Mouse (Mus musculus): ENCODE data around the gene Gm20696.

Gene Gm20696

DNA sequence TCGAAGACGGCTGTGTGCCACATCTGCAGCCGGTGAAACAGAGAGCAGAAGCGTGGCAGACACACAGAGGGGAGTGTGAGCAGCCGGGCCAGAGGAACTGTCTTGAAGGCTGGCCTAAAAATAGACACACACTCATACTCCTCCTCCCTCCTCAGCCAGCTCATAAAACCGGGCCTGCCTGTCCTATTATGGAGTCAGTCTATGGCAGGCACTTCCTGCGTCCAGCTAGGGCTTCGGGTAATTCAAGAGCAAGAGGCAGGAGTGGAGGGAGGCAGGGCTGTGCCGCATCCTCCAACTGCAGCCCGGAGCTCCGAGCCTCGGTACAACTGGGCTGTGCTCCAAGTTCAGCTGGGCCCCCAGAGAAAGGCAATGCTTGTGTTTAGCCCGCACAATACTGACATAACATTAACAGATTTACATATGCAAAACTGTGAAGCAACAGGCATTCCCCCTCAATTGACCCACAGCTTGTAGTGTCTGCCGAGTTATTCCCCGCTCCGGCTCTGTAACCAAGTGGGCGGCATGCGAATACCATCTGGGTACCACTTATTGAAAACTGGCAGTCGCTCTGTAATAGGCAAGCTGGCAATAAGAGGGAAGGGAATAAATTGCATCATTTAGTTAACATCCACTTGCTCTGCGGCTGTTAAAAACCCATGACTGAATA lies 181.2 kb downstream of the Gm20696 start:
- DNase-seq (ENCODE audit: low spot score) = peak; percentile 28

DNA sequence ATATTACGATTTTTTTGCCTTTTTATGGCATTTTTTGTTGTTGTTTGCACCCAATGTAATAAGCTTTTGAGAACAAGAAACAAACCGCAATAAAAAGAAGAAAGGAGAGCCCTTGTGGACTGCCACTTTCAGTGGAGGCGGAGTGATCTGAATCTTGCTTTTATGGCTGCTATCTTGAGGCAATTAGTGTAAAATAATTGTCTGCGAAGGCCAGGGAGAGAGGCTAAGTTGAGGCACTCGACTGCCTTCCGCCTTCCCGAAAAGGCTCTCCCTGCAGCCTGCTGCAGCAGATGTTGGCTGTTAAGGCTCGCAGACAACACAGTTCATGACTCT lies 181.7 kb downstream of the Gm20696 start:
- DNase-seq (ENCODE audit: low spot score) = no peak

DNA sequence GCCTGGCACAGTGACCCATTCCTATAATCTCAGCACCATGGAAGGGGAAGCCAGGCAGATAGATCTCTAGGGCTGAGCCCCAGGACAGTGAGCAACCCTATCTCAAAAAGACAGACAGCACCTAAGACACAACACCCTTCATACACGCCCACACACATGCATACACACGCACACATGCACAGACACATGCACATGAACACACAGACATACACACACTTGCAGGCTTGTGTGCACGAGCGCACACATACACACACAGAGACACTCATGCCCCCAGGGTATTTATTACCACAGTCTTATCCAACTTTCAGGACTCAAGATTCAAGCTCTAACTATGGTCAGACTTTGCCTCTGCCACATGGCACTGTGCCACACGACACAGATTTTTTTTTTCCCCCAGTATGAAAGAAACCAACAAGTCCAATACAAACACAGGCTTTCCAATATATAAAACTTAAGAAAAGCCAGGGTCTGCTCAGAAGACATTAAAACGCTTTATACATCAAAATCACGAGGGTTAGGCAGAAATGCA lies 182.3 kb downstream of the Gm20696 start:
- DNase-seq (ENCODE audit: low spot score) = no peak

- DNase-seq (ENCODE audit: low spot score) = no peak
Observed at GRCm38 (mm10) chr6:99483556-99483955, 183.0 kb downstream of the Gm20696 start.

GRCm38 (mm10) chr6:99481568-99481967 lies 185.0 kb downstream of the Gm20696 start:
- no peak for DNase-seq (ENCODE audit: low spot score)

- DNase-seq (ENCODE audit: low spot score) = no peak
Observed at GRCm38 (mm10) chr6:99478873-99479650, 187.5 kb downstream of the Gm20696 start.

DNA sequence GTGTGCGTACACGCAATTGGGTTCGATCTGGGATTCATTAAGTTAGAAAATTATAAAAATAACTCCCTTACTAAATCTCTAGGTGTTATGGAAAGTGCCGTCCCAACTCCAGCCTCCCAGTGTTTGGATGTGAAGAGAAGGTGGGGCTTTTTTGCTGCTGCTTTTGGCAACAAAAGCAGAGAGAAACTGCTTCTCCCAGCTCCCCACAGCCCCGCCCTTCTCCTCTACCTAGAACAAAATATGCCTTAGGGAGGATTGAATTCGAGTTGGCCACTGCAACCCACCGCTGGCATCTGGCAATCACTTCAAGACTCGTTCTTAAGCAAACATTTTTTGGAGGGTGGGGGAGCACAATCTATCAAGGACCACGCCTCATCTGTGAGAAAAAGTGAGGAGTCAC lies 191.6 kb downstream of the Gm20696 start:
- DNase-seq (ENCODE audit: low spot score) = no peak

GRCm38 (mm10) chr6:99470906-99471305 lies 195.7 kb downstream of the Gm20696 start:
- DNase-seq (ENCODE audit: low spot score) = no peak

DNA sequence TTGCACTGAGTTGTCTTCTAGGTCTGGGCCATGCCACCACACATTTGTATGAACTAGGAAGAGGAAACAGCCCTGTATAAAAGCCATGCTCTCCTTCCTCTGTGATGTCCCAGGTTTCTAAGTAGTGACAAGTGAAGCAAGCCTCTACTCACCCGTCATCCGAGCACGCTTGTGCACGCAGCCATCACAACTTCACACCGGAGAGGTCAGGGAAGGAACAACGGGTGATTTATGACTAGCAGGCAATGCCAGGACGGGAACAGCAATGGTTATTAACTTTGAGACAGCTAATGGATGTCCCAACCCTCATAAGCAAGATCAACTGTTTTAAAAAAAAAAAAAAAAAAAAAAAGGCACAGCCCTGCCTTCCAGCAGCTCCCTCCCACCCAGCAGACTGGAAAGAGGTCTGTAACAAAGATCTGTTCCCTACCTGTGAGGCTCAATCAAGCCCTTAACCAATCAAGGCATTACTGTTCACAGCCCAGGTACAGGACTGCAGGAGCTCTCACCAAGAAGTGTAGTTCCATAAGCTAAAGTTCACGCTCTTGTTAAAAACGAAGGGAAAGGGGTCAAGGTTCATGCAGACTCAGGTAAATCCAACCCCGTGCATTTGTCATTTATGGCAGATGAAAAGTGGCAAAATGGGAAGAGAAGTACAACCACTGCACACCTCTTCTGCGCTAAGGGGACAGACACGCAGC lies 197.3 kb downstream of the Gm20696 start:
- DNase-seq (ENCODE audit: low spot score) = no peak

- DNase-seq (ENCODE audit: low spot score) = no peak
Observed at GRCm38 (mm10) chr6:99467831-99468230, 198.8 kb downstream of the Gm20696 start.

DNA sequence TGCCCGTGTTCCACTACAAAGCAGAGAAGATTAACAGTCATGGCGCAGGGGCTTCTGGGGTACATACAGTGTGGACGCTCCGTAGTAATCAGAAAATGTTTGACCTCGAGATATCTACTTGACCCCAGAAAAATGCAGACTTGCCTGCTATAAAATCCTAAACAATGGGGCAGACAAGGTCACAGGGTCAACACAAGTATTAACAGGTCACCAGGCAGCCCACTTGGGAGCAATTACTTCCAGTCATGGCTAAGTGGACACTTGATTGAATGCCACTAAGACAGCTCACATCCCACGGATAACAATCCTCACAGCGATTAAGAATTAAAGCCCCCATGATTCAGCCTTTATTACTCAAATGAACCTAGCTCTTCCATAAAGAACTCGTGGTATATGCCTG lies 199.5 kb downstream of the Gm20696 start:
- no peak for DNase-seq (ENCODE audit: low spot score)

DNA sequence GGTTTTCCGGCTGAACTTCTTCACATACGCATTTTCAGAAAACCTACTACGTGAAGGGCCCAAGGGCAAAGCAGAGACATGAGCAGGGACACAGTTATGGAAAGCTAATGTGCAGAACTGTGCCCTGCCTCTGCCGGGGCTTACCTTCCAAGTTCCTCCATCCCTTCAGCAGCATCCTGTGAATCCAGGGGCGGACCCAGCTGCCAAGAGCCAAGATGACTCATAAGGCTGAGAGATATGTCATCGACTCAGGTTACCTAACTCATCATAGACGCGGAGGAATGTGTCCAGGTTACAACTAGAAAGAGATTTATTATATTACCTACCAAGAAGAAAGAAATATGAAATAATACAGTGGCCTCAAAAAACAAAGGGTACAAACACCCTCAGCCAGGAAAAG lies 200.2 kb downstream of the Gm20696 start:
- DNase-seq (ENCODE audit: low spot score) = no peak

- DNase-seq (ENCODE audit: low spot score) = no peak
Observed at GRCm38 (mm10) chr6:99464449-99464848, 202.1 kb downstream of the Gm20696 start.

- DNase-seq (ENCODE audit: low spot score) = no peak
Observed at GRCm38 (mm10) chr6:99463906-99464305, 202.7 kb downstream of the Gm20696 start.

DNA sequence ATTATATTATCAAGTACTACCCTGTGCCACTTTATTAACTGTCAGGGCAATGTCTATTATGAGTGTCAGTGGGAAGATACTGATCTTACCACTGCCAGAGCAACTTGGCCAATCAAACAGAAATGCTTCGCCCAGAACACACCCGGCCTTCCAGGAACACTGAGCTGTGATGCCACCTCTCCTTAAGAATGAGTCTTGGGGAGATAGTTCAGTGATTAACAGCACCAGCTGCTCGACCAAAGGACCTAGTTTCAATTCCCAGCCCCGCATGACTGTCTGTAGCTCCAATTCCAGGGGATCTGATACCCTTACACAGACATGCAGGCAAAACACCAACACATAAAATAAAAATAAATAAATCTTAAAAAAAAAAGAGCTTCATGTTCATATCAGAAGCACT lies 207.8 kb downstream of the Gm20696 start:
- DNase-seq (ENCODE audit: low spot score) = no peak

DNA sequence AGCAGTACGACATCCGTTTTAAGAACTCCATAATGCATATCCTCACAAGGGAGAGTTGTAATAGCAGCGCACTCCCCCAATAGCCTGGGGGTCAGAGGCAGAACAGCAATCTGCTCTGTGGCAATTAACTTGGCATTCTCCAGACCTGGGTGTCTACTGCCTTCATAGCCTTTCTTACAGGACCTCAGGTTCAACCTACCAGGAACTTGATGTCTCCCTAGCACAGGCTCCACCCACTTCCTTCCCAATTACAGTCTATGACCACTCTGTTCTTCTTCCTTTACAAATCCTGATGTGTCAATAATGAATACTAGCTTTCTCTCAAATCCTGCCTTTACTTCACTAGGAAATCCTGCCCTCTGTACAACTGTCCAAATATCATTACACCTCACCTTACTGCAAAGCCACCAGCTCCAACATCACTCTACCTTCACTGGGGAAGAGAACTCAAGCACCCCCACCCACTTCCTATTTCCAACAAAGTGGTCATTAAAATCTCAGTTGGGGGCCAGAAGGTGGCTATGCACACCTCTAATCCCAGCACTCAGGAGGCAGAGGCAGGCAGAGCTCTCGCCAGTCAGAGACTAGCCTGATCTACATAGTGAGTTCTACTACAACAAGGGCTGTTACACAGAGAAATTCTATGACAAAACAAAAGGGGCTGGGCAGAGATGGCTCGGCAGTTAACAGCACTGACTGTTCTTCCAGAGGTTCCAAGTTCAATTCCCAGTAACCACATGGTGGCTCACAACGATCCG lies 212.7 kb downstream of the Gm20696 start:
- DNase-seq (ENCODE audit: low spot score) = no peak

GRCm38 (mm10) chr6:99452638-99453185 lies 213.9 kb downstream of the Gm20696 start:
- DNase-seq (ENCODE audit: low spot score) = no peak

- no peak for DNase-seq (ENCODE audit: low spot score)
Observed at GRCm38 (mm10) chr6:99451479-99451878, 215.1 kb downstream of the Gm20696 start.

GRCm38 (mm10) chr6:99447447-99447846 lies 219.2 kb downstream of the Gm20696 start:
- DNase-seq (ENCODE audit: low spot score) = no peak

- no peak for DNase-seq (ENCODE audit: low spot score)
Observed at GRCm38 (mm10) chr6:99446801-99447415, 219.7 kb downstream of the Gm20696 start.

GRCm38 (mm10) chr6:99443460-99443859 lies 223.1 kb downstream of the Gm20696 start:
- DNase-seq (ENCODE audit: low spot score) = no peak
